Mouse (Mus musculus) cerebellum, adult (tissue): ENCODE measurements around the gene Arl13a.
"Not testable (repeated sequence)": the region's sequence is repeated elsewhere in the genome, so short reads cannot be mapped to it uniquely, and the experiment has no call there.

Experiments
- ATAC-seq: cut with Nextera tagmentation; 2 replicates; pipeline ENCODE4 v1.9.2; 2017; ENCODE audit warnings: mild to moderate bottlenecking, moderate library complexity, mixed read lengths; ENCODE audit not compliant: insufficient number of reproducible peaks, low FRiP score, low TSS enrichment

Arl13a gene

DNA sequence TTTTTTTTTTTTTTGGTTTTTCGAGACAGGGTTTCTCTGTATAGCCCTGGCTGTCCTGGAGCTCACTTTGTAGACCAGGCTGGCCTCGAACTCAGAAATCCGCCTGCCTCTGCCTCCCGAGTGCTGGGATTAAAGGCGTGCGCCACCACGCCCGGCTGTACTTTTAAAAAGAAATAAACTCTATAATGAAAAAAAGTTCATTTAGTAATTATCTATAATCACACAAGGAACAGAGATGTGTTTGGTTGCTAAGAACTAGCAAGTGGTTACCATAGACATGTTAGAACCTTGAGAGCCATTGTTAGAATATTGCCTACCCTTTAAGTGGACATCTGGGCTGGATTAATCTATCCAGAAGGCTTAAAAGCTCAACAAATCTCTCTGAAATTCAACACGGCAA is at the start of gene Arl13a:
Arl13a (plus strand) TSS at position 301 of the 400 bp plus-strand sequence.
- ATAC-seq = not testable (repeated sequence)

DNA sequence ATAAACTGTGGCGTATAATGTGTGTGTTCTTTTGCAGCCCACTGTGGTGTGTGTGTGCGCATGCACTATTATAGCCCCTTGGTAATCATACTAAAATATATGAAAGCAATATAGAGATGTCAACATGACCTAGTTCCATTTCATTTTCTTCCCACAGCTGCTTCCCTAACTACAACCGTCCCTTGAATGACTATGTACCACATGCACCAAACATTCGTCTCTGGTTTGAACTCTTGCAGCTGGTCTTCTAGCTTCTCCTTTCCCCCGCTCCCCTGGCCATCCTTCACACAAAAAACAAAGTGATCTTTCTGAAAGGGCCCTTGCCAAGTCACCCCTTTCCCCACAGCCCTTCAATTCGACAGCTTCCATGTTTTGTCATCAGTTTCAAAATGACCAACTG is 47.3 kb upstream of the Arl13a start:
- ATAC-seq = no peak

GRCm38 (mm10) chrX:134141551-134141950 is 45.8 kb upstream of the Arl13a start:
- ATAC-seq = no peak

DNA sequence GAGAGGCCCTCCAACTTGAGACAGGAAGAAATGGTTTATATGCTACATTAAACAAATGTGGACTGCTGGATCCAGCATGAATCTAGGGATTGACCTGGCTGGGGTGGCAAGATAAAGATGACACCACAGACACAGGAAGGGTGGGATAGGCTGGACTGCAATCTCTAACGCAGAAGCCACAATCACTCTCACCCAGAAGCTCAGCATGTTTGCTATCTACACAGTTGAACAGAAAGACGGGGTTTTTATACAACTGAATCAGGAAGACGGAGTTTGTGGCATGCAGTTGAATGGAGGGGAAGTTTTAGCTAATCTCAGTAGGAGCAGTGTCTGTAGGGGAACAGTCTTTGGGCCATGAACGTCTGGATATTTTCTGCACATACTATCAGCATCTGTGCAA is 45.3 kb upstream of the Arl13a start:
- no peak for ATAC-seq

- no peak for ATAC-seq
These were observed 29.1 kb upstream of the Arl13a start for GRCm38 (mm10) chrX:134158151-134158550.

DNA sequence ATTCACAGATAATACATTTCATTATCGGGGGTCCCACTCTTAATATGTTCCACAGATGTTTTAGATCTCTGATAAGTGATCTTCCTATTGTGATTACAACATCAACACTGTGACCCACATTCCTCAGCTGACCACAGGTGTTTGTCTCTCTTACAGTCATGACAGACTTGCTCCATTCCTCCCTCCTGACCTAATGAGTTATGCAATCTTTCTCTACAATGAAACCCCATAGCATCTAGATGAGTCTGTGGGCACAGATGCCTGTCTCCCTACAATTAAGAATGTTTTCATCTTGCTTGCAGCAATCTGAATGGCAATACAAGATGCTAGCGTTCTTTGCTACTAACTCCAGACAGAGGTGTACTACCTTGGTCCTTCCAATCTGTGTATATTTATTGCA is 26.9 kb upstream of the Arl13a start:
- no peak for ATAC-seq

- peak; percentile 78 for ATAC-seq
These were observed 25.1 kb upstream of the Arl13a start, which contains the start of gene Xkrx for GRCm38 (mm10) chrX:134162043-134162720. Gene Xkrx (minus strand): TSS chrX:134162076.

GRCm38 (mm10) chrX:134162826-134163225 is 24.5 kb upstream of the Arl13a start:
- peak; percentile 79 for ATAC-seq

DNA sequence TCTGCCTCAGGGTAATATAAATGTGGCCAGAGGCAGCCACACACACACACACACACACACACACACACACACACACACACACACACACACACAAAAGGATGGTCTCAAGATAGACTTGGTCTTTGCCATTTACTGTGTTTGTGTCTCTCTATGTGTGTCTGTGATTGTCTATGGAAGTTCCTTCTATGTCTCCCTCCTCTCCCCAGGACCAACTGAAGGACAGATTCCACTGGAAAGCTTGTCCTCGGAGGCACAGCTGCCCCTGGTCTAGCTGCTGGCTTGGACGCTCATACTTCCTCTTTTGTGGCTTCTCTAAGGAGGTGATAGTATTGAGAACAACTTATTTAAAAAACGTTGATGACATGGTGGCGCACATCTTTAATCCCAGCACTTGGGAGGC is 23.8 kb upstream of the Arl13a start:
- ATAC-seq = no peak

DNA sequence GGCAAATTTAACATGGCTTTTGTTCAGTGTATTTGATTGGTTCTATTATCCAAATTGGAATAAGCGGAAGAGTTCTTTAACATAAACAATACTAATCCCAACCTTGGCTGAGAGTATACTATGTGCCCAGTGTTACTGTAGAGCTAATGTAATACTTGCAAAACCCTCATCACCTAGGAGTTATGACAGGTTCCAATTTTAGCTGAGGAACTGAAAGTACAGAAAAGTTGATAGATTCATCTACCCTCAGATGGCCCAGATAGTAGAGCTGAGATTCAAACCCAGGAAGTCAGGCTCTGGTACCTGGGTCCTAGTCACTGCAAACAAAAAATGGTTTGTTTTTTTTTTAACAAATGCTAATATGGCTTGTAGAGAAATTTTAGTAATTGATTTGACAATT is 16.7 kb upstream of the Arl13a start:
- ATAC-seq = no peak

- no peak for ATAC-seq
These were observed 12.6 kb upstream of the Arl13a start for GRCm38 (mm10) chrX:134174699-134175098.

- ATAC-seq = no peak
These were observed 21.2 kb downstream of the Arl13a start for GRCm38 (mm10) chrX:134208491-134208890.

GRCm38 (mm10) chrX:134211151-134211642 is 23.9 kb downstream of the Arl13a start:
- ATAC-seq = no peak

- no peak for ATAC-seq
These were observed 30.9 kb downstream of the Arl13a start for GRCm38 (mm10) chrX:134218161-134218560.

DNA sequence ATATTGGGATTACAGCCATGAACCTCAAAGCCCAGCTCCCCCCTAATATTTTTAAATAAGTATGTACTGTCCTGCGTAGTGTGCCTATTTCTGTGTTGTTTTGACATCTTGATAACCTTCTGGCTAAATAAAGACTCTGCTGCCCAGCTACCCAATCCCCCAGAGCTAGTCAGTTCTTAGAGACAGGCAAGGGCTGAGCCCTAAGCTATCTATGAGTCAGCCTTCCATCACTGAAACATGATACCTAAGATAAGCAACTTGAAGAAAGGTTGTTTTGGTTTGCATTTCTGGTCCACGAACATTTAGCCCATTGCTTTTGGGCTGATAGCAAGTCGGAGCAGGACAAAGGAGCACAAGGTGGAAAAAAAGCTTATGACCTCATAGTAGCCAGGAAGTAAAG is 33.3 kb downstream of the Arl13a start:
- ATAC-seq = no peak

GRCm38 (mm10) chrX:134221856-134222255 is 34.6 kb downstream of the Arl13a start, which contains the start of gene Nox1:
Gene Nox1 (minus strand): TSS chrX:134221956.
- ATAC-seq = no peak

GRCm38 (mm10) chrX:134233048-134233447 is 45.7 kb downstream of the Arl13a start:
- ATAC-seq = no peak

- no peak for ATAC-seq
These were observed 51.0 kb downstream of the Arl13a start for GRCm38 (mm10) chrX:134238266-134238665.

- ATAC-seq = no peak
These were observed 58.6 kb downstream of the Arl13a start for GRCm38 (mm10) chrX:134245946-134246345.

GRCm38 (mm10) chrX:134248202-134248601 is 60.9 kb downstream of the Arl13a start:
- ATAC-seq = no peak
